Mouse (Mus musculus) G1E (cell line): ENCODE results near the gene Slc19a1.

Experiments
- CTCF ChIP-seq: IDR thresholded peaks from 2 replicates; pipeline ENCODE4 v1.5.1; 2012; ENCODE audit warnings: low read depth, low read length, inconsistent platforms, mixed read lengths
- GATA1 ChIP-seq: IDR thresholded peaks from 2 replicates; pipeline ENCODE4 v1.6.1; 2012; ENCODE audit warnings: borderline replicate concordance, low read length, inconsistent platforms, mixed read lengths
- GATA2 ChIP-seq: IDR thresholded peaks from 2 replicates; pipeline ENCODE4 v1.6.1; 2012; ENCODE audit warnings: low read depth, low read length, inconsistent platforms, borderline replicate concordance

GRCm38 (mm10) chr10:77026944-77027343 is 5.1 kb upstream of the Slc19a1 start:
- TF ChIP-seq CTCF (no peak), GATA1 (no peak), GATA2 (no peak)
